Mouse (Mus musculus) frontal cortex, adult (tissue): Measurements from ENCODE around the gene Ntm.

Experiments used
- ATAC-seq: cut with Nextera tagmentation; 2 replicates; pipeline ENCODE4 v1.9.2; 2017; ENCODE audit warnings: mild to moderate bottlenecking, moderate library complexity, mixed read lengths; ENCODE audit not compliant: low TSS enrichment

Gene Ntm

DNA sequence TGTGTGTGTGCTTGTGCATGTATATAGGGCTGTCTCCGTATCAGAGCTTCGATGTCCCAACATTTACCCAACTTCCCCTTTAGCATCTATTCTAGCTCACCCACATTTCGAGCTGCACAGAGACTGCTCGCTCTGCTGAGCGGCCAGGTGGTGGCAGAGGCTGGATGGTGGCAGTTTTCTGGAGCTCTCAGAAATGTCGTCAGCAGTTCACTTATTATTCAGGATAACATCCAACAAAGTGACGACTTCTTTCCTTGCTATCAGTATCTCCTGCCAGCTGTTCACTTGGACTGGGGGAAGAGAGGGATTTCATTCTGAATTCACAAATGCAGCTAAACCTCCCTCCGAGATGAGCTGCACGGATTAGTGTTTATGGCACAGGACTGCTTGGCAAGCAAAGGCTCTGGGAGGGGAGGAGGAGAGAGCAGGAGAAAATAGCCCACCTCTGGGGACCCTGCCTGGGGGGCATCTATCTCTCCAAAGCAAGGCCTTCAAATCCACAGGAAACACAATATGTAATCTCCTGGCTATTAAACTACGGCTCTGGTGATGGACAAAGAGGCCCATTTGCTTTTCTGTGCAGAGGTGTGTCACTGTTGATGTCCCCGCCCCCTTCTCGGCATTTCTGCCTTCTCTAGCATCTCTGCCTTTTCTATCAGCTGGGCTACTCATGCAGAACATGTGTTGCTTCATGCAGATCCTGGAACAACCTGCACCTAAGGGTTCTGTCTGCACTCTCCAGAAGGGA is 159.8 kb downstream of the Ntm start:
- peak; percentile 89 for ATAC-seq

DNA sequence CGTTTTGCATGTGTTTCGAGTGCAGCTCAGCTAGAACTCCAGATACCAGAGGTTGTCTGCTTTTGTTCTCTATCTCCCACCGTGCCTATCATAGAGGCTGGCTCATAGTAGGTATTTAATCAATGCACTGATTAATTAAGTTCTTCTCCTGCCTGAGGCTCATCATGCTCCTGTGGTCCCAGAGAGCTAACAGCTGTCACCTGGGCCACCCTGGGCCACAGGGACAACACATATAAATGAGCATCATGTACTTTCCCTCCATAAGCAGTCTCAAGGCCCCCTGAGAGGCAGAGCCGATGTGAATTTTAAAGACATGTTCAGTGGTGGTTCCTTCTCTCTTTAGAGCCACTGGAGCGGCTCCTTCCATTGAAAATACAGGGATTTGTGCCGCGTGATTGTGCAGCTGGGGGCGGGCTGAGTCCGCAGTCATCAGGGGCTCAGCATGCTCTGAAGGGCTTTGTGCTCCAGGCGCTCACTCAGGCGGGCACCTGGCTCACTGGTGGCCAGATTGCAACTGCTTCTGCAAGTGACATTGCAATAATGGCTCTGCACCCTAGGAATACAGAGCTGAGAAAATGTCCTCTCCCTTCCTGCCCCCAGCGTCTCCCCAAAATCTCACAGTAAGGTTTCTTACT is 160.8 kb downstream of the Ntm start:
- ATAC-seq, result no peak

DNA sequence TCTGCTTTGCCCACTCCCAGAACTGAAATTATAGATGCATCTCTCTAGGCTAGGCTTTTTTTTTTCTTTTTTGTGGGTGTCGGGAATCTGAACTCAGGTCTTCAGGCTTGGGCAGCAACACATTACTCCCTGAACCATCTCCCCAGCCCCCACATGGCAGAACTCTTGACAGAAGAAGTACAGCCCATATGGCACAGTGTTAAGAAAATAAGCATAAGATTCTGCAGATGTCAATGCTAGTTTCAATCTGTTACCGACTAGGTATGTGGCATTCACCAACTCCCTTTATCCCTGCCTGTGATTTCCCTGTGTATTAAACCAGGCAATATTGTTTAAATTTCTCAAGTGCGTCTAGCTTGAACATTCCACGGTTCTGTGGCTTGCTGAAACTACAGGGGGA is 166.7 kb downstream of the Ntm start:
- ATAC-seq, result no peak

DNA sequence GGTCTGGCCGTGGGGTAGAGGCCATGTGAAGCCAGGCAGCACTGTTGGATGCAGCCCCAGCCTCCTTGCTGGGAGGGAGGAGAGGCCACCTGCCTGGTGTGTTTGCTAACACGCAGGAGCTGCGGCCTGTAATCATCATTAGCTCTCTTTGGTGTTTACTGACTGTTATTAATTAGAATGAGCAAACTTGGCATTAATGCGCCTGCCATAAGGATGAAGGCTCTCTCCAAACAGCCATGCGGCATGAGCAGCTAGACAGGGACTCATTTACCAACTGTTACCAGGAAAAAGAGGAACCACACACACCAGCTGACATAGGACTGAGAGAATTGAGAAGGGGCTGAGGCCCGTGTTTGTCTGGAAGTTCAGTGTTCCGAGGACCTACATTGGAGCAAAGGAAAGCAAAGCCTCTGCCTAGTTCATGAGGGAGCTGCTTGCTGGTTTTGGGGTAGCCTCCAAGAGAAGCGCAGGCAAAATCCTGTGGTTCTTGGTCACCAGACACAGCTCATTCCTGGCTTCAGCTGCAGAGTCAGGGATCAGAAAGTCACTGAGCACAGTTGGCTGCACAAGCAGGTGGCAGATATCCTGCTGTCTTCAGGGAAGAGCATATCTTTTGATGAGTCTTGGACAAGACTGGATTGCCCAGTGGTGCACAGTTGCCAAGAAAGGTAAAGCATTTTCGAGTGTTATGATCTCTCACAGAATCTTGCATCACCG is 171.6 kb downstream of the Ntm start:
- ATAC-seq, result no peak

DNA sequence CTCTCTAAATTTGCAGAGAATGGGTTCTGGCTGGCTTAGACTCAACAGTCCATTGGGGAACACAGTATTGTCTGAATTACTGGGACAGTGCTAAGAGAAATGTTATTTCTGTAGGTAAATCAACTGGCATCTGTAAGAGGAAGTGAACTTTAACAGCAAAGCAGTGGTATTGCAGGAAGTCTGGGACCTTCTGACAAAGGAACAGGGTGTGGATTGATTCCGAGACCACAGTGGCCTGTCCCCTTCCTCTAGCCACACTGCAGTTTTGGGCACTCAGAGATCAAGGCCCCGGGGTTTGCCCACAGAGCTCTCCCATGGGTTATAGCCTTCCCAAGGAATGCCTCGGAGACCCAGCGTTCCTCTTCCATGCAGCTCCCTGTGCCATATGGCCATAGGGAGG is 172.9 kb downstream of the Ntm start:
- no peak for ATAC-seq

DNA sequence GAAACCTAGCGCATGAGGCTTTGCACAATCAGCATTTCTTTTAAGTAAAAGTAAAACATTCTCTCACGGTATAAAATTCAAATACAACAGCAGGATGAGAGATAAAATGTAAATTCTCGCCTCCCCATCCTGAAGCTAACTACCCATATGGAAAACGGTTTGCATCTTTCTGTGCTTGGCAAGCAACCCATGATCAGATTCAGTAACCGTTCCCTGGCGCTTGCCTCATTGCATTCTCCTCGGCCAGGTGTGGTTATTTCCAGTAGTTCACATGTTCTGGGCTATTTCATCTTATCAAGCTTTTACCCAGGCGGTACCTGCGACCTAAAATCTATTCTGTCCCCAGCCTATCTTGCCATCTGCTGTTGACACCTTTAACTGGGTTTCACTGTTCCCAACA is 174.1 kb downstream of the Ntm start:
- ATAC-seq, result peak; percentile 75

DNA sequence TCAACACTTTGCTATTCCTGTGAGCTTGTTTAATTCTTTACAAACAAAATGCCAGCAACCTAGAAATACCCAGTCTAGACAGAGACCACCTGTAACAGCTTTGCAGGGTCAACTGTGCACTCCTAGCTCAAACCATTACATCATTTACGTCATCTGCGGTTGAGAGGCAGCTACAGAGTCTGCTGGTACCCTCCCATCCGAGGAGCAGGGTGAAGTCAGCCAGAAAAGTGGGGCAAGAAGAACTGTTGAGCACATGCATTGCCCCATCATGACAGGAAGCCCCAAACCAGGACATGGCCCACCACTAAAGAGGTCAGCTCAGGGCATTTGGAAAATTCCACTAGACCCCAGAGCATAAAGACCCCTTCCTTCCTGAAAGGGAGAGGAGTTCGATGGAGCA is 175.5 kb downstream of the Ntm start:
- ATAC-seq, result no peak

DNA sequence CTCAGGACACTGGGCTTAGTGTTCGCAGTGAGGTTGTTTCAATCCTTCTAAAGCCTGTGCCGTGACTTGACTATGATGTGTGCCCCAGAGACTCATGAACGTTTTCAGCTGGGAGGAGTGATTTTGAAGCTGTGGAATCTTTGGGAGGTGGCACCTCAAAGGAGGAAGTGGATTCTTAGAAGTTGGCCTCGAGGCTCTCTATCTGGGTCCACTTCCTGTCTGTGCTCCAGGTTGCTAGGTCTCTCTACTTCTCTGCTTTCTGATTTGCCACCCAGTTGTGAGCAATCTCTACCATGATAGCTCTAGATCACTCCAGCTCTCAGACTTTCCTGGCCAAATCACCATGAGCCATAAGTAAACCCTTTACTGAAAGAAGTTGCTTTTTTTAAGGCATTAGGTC is 180.2 kb downstream of the Ntm start:
- ATAC-seq, result no peak

DNA sequence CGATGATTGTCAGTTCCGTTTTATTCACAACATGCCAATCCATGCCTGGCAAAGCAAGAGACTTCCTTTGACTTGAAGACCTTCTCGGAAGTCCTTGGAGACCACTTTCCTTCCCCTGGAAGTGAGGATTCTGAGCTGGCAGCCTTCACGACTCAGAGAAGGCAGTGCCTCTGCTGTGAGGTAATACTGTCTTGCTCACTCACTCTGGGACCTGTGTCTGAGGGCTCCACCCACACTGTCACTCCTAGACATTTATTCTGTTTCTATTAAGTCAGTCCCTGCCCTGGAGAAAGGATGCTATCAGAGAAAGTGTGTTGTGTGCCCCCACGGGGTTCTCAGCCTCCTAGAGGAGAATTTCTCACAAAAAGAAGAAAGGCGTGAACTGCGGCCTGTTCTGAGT is 183.2 kb downstream of the Ntm start:
- ATAC-seq, result peak; percentile 62; the same call in 1 of the 2 replicates

DNA sequence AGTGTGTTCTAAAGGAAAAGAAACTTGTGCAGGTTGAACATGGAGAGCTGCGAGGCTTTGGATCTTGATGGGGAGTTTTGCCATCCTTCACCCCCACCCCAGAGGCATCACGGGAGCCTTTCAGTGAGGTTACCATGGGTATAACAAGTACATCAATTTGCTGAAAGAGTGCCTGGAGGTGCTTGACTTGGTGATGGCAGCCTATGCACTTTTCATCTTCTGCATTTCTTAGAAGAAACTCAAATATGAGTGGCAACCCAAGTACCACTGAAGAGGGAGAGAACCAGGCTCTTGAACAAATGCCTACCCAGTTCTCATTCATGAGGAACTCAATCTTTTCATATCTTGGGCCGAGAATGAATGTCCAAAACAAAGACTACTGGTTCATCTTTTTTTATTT is 186.0 kb downstream of the Ntm start:
- ATAC-seq, result no peak

DNA sequence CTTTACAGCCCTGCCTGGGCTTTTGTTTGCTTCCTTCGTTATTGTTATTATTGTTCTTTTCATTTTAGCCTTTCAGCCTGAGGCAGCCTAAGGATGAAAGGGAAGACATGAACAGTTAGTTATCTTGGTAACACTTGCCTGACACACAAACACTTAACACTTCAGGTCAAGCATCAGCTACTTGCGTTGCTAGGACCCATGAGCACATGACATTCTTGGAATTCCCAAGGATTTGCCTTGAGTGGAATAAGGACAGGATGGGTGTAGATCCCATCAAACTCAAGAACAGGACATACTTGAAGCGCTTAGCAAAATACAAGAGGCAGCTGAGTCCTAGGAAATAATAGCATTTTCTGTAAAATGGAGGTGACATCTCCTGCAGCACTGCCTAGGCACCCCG is 186.4 kb downstream of the Ntm start:
- no peak for ATAC-seq

DNA sequence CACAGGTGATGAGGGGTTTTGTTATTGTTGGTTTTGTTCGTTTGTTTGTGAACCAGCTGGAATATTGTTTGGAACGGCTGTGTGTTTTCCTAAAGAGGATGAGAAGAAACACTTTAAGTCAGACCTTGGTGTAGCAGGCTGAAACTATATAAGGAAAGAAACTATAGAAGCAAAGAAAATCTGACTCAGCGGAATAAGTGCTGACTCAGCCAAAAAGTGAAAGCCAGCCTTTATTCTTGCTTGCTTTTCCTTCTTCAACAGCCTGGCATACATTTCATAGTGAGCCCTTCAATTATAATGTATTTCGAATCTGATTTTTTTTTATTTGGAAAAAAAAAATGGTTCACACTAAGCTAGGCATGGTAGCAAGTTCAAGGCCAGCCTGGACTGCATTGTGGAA is 186.9 kb downstream of the Ntm start:
- ATAC-seq, result no peak

DNA sequence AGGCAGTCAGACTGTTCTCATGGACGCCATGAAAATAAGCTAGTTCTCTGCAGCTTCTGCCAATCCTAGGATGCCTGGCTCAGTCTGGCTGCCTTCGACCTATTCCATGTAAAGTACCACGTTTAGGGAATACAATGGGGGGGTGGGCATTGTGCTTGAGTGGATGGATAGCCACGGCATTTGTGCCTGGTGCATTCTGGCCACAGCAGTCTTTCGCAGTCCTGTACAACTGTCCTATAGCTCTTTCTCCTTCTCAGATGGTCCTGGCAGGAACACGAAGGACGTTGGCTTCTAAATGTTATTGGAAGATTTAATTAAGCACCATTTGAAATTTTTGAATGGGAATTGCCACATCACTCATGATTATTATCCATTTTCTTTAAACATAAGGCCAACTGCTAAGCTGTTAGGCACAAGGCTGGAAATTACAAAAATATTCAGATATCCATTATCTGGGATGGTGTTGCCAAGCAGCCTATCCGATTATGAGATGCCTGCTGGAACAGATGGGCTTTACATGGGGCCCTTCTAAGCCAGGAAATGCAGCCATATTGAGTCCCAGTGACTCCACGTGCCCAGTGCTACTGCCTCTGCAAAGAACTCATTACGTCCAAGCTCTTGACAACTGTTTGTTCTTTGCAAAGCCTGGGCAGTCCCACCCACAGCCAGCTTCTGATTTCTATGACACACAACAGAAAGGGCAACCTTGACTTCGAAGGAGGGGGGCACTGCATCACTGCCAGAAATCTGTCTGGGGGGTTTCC is 190.1 kb downstream of the Ntm start:
- ATAC-seq, result no peak

DNA sequence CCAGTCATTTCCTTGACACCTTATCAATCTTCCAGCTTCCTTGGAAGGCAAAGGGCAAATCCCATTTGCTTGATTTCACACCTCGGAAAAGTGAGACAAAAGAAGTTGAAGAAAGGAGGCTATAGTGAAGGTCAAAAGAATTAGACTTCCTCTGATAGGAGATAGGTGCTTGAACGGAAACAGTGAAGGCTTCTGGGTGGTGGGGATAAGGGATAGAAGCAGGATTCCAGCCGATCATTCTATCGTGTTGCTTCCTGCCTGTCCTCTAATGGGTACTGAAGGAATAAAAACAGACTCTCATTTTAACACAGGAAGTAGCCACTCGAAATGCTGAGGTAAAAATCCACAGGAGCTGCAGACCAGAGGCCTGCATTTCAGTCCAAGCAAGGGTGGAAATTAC is 191.1 kb downstream of the Ntm start:
- no peak for ATAC-seq

DNA sequence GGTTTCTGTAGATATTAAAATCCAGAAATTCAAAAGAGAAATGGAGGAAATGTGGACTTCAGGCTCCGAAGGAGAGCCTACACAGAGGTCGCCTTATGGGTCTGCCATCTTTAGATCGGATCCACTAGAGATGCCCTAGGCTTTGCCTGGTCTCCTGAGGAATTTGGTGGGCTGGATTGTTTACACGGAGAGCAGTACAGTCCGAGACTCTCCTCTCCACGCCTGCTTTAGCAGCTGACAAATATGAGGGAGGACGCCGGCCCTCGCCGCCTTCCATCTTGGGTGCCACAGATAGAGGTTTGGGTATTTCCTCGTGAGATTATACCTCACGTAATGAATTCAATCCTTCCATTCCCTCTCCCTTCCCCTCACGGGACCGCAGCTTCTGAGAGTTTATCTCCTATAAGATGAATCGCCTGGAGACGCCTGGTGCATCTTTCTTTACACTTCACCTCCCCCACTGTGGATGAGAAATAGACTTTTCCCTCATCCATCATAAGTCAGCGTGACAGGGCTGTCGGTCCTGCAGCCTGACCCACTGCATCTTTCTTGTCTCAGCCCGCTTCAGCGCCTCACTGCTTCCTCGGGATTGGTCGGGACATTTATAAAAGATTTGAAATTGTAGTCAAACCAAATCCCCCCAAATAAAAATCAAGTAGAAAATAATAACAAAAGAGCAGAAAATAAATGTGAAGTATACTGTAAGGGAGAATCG is 191.7 kb downstream of the Ntm start:
- ATAC-seq, result peak; percentile 14; the same call in 1 of the 2 replicates

DNA sequence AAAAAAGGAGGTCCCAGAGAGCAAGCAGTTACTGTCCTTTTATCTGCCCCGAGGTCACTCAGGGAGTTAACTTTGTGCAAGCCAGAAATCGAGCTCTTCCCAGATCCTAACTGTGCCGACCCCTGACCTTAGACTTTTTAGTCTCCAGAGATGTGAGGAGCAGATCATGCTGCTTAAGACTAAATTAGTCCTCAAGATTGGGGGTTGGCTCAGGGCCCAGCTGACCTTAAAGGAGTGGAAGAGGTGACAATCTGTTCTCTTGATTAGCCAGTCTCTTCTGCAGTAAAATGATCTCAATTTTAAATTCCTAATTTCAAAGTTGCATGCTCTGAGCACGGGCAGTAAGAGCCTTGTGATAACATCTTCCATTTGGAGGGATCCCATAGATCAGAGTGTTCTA is 193.6 kb downstream of the Ntm start:
- ATAC-seq, result no peak

DNA sequence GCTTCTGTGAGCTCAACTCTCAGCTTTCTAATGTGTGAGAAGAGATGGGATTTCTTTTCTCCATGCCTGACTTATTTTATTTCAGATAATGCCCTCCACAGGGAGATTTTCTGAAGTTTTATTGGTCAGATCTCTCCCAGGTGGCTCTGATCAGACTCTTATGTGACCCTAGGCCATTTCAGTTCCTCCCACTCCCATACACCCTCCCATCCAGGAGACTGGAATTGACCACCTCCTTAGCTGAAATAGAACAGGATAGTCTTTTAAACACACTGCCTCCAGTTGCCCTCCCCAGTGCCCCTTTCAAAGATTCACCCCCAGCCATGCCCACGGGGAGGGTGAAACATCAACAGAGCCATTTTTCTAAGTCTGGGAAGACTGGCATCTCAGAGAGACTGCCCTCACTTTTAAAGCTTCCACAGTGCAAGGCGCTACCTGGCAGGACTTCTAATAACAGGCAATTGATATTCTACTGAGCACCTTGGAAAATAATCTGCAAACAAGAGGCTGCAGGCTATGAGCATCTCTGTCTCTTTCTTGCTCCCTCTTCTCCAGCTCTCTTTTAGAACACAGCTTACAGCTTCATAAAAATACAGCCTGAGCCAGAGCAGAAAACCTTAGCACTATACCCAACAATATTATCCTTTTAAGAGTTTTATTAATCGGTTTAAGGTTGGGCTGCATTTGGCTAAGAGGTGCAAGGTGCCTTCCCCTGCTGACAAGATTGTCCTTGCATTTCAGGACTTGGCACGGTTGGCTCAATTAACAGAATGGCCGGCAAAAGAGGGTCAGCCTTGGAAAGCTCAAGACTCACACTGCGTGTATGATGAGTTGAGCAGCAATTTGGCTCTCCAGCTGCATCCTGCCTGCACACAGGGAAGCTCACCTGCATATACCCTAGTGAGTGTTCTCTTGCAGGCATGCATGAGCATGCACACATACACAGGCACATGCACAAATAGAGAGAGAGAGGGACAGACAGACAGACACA is 196.7 kb downstream of the Ntm start:
- ATAC-seq, result no peak

DNA sequence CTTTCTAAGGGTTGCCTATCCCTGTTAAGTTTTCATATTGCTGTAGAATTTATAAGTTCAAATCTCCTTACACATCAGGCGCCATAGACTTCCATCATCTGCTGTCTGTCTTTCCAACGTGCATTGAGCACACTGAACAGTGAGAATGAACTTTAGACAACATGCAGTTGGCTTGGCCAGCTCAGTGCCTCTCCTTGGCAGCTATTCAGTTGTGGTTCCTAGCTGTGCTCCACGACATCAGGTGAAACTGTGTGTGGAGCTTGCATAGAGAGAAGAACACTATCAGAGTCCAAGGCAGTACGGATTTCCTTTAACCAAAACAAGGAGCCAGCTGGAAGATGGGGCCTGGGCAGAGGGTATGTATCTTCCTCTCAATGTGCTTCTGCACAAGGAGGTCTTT is 199.6 kb downstream of the Ntm start:
- ATAC-seq, result no peak

DNA sequence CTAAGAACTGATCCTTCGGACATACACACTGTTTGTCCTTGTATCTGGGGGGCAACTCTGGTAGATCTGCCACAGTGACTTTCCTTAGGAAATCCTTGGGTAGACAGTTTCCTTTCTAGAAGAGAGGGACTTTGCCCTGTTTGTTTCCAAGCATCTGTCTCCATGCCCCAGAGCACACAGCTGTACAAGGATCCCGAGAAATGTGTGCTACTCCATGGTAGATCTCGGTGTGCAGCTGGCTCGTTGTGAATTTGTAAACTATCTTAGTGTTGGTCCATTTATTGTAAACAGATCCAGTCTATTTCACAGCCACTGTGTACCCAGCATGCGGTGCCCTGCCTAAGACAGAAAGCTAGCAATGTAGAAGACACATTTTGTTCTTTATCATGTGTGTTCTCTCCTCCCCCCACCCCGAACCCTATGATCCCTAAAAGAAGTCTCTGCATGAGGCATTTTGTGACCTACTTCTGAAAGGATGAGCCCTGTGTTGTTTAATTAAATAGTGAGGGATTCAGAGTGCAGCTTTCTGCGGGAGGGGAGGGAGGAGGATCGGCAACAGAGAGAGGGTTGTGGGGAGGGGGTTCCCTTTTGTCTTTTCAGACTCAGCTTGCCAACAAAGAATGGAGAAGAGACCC is 200.9 kb downstream of the Ntm start:
- no peak for ATAC-seq

DNA sequence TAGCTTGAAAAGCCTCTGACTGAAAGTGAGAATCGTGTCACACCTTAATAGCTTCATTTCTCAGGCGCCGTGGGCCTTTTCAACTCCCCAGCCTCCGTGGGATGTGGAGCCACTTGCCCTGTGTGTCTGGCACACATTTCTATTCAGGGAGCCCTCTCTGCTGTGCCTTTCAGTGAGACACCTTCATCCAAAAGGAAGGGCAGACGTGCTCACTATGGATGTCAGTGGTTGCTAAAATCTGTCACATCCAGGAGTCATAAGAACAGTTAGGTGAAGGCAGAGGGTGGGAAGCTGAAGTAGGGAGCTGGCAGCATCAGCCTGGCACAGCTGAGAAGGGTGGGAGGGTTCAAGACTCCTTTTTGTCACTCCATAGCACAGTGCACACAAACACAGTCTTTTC is 201.4 kb downstream of the Ntm start:
- ATAC-seq, result peak; percentile 28
